Mouse (Mus musculus): ENCODE measurements at regions not wholly inside any gene's neighbourhood (a gene's known extent, or its start where the extent isn't known, plus 50 kb on each side); places are given as distances from the start of the nearest gene placed in this dataset.
"Not testable (repeated sequence)": the region's sequence is repeated elsewhere in the genome, so short reads cannot be mapped to it uniquely, and the experiment has no call there.

DNA sequence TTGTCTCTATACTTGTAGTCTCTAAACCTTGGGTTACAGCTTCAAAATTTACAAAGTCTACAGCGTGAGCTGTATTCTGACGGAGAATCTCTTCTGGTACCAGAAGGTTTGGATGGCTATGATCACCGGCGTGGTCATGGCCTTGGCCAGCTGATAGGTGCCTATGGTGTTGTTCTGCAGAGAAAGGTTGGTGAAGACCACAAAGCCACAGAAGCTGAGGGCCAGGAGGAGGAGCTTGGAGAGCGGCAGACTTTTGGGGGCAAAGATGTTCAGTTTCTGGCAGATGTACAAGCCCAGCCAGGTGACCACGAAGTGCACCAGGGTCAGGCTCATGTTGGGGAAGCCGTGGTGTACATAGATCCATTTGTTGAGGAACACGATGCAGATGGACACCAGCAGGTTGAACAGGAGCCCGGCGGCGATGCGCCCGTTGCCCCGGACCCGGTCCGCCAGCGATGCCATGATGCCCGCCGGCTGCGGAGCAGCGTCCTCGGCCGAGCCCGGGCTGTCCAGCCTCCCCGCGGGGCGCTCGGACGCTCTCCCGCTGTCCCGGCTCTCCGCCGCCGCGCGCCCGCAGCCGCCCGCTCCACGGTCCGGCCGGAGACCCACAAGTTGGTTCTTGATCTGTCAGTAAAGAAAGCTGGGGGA, 257.3 kb upstream of the Castor2 start:
- WGBS: 55% methylated on average over 15 of the region's 42 CpGs

DNA sequence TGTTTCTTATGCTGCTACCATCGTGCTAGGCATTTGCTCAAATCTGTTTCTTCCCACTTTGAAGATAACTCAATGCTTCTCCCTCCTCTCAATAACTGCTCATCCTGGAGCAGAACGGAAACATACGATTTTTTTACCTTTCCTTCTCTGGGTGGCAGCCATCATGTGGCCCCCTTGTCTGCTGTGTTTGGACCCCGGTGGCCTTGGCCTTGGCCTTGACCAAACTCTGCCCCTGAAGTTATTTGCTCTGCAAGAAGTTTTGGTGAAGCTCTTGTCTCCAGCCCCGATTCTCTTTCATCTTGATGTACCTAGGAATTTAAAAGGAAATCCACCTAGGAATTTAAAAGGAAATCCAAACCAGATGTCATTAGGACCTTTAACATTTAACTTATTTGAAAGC, 261.2 kb upstream of the Castor2 start:
- H3K9me3 ChIP-seq (ENCODE audit: control insufficient read depth, low read length): no peaks in the 10 kb centered on the region
- H3K4me1 ChIP-seq (ENCODE audit: control insufficient read depth, insufficient read depth, low read length): no peaks in the 10 kb centered on the region
- H3K4me3 ChIP-seq (ENCODE audit: low read depth, low read length): no peak overlapping the region
- H3K9ac ChIP-seq (ENCODE audit: low read length): no peak overlapping the region
- no peak overlapping the region for H3K4me2 ChIP-seq
- no peaks in the 10 kb centered on the region for H3K36me3 ChIP-seq (ENCODE audit: control insufficient read depth, insufficient read depth, low read length)
- no peak overlapping the region for H3K27ac ChIP-seq (ENCODE audit: low read depth, low read length)
- H3K27me3 ChIP-seq (ENCODE audit: control insufficient read depth, insufficient read depth, low read length): no peaks in the 10 kb centered on the region
- DNase-seq (ENCODE audit: low spot score, missing footprints) (peak; percentile 65), ATAC-seq (ENCODE audit: low FRiP score) (no peak)
- WGBS: 81% methylated on average over 5 of the region's 5 CpGs

More for the DNA sequence above, 257.3 kb upstream of the Castor2 start:
- peak overlapping the region; percentile 24; the same call in 1 of the 2 replicates for H3K4me2 ChIP-seq
- not testable (repeated sequence) for DNase-seq (ENCODE audit: low spot score, missing footprints); H3K27me3 ChIP-seq (ENCODE audit: control insufficient read depth, insufficient read depth, low read length); H3K9me3 ChIP-seq (ENCODE audit: control insufficient read depth, low read length); H3K4me3 ChIP-seq (ENCODE audit: low read depth, low read length); H3K36me3 ChIP-seq (ENCODE audit: control insufficient read depth, insufficient read depth, low read length); H3K4me1 ChIP-seq (ENCODE audit: control insufficient read depth, insufficient read depth, low read length); H3K9ac ChIP-seq (ENCODE audit: low read length); H3K27ac ChIP-seq (ENCODE audit: low read depth, low read length)
- peak; percentile 52; the same call in 1 of the 2 replicates for ATAC-seq (ENCODE audit: low FRiP score)

- 92% methylated on average over 7 of the region's 7 CpGs for WGBS
- H3K36me3 ChIP-seq (ENCODE audit: control insufficient read depth, insufficient read depth, low read length): no peaks in the 10 kb centered on the region
- no peaks in the 10 kb centered on the region for H3K4me1 ChIP-seq (ENCODE audit: control insufficient read depth, insufficient read depth, low read length)
- DNase-seq (ENCODE audit: low spot score, missing footprints) (peak; percentile 81), ATAC-seq (ENCODE audit: low FRiP score) (no peak)
- H3K9ac ChIP-seq (ENCODE audit: low read length): no peak overlapping the region
- H3K27me3 ChIP-seq (ENCODE audit: control insufficient read depth, insufficient read depth, low read length): no peaks in the 10 kb centered on the region
- H3K4me2 ChIP-seq: no peak overlapping the region
- no peak overlapping the region for H3K4me3 ChIP-seq (ENCODE audit: low read depth, low read length)
- no peaks in the 10 kb centered on the region for H3K9me3 ChIP-seq (ENCODE audit: control insufficient read depth, low read length)
- H3K27ac ChIP-seq (ENCODE audit: low read depth, low read length): no peak overlapping the region
Measured at GRCm38 (mm10) chr5:133833217-133833616, 266.3 kb upstream of the Castor2 start.

GRCm38 (mm10) chr5:133828226-133828625, 271.3 kb upstream of the Castor2 start:
- no peak overlapping the region for H3K27ac ChIP-seq (ENCODE audit: low read depth, low read length)
- H3K36me3 ChIP-seq (ENCODE audit: control insufficient read depth, insufficient read depth, low read length): no peaks in the 10 kb centered on the region
- no peak overlapping the region for H3K4me2 ChIP-seq
- no peaks in the 10 kb centered on the region for H3K27me3 ChIP-seq (ENCODE audit: control insufficient read depth, insufficient read depth, low read length)
- ATAC-seq (ENCODE audit: low FRiP score) (no peak), DNase-seq (ENCODE audit: low spot score, missing footprints) (no peak)
- H3K4me3 ChIP-seq (ENCODE audit: low read depth, low read length): no peak overlapping the region
- 91% methylated on average over 13 of the region's 13 CpGs for WGBS
- H3K4me1 ChIP-seq (ENCODE audit: control insufficient read depth, insufficient read depth, low read length): no peaks in the 10 kb centered on the region
- H3K9me3 ChIP-seq (ENCODE audit: control insufficient read depth, low read length): no peaks in the 10 kb centered on the region
- H3K9ac ChIP-seq (ENCODE audit: low read length): no peak overlapping the region

- Histone ChIP-seq H3K36me3 (ENCODE audit: control insufficient read depth, insufficient read depth, low read length) (no peaks in the 10 kb centered on the region), H3K4me2 (no peak overlapping the region), H3K9ac (ENCODE audit: low read length) (no peak overlapping the region), H3K4me3 (ENCODE audit: low read depth, low read length) (no peak overlapping the region), H3K27me3 (ENCODE audit: control insufficient read depth, insufficient read depth, low read length) (no peaks in the 10 kb centered on the region), H3K9me3 (ENCODE audit: control insufficient read depth, low read length) (no peaks in the 10 kb centered on the region), H3K4me1 (ENCODE audit: control insufficient read depth, insufficient read depth, low read length) (no peaks in the 10 kb centered on the region), H3K27ac (ENCODE audit: low read depth, low read length) (no peak overlapping the region)
- ATAC-seq (ENCODE audit: low FRiP score) (no peak), DNase-seq (ENCODE audit: low spot score, missing footprints) (no peak)
- 75% methylated on average over 3 of the region's 3 CpGs for WGBS
Measured at GRCm38 (mm10) chr5:133823871-133824270, 275.6 kb upstream of the Castor2 start.

DNA sequence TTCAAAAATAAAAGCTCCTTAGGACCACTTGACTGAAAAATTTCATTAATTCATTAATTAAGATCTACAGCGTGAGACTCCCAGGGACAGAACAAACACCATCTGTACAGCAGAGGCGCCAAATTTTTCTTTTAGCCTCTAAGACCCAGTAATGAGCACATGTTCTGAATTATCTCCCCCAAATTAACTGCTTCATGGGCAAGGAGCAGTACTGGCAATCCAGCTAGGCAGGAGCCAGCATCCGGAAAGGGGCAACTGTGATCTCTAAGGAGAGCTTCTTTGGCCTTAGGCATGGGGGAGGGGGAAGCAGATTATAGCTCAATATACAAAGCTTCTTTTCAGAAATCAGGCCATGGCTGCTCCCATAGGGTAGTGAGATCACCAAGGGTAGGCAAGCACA, 278.2 kb upstream of the Castor2 start:
- Histone ChIP-seq H3K4me3 (ENCODE audit: low read depth, low read length) (no peak overlapping the region), H3K9me3 (ENCODE audit: control insufficient read depth, low read length) (no peaks in the 10 kb centered on the region), H3K4me1 (ENCODE audit: control insufficient read depth, insufficient read depth, low read length) (no peaks in the 10 kb centered on the region), H3K4me2 (no peak overlapping the region), H3K36me3 (ENCODE audit: control insufficient read depth, insufficient read depth, low read length) (no peaks in the 10 kb centered on the region), H3K27me3 (ENCODE audit: control insufficient read depth, insufficient read depth, low read length) (no peaks in the 10 kb centered on the region), H3K27ac (ENCODE audit: low read depth, low read length) (no peak overlapping the region), H3K9ac (ENCODE audit: low read length) (no peak overlapping the region)
- DNase-seq (ENCODE audit: low spot score, missing footprints) (no peak), ATAC-seq (ENCODE audit: low FRiP score) (peak; percentile 69; the same call in 1 of the 2 replicates)
- WGBS: 50% methylated on average over 3 of the region's 3 CpGs

GRCm38 (mm10) chr5:133815462-133815861, 284.0 kb upstream of the Castor2 start:
- Histone ChIP-seq H3K9me3 (ENCODE audit: control insufficient read depth, low read length) (no peaks in the 10 kb centered on the region), H3K4me1 (ENCODE audit: control insufficient read depth, insufficient read depth, low read length) (0 out of 2 replicates have a peak, but pooled peaks cover 2% of the 10 kb centered on the region), H3K9ac (ENCODE audit: low read length) (no peak overlapping the region), H3K36me3 (ENCODE audit: control insufficient read depth, insufficient read depth, low read length) (no peaks in the 10 kb centered on the region), H3K27ac (ENCODE audit: low read depth, low read length) (no peak overlapping the region), H3K27me3 (ENCODE audit: control insufficient read depth, insufficient read depth, low read length) (no peaks in the 10 kb centered on the region; the same call in 1 of the 2 replicates), H3K4me3 (ENCODE audit: low read depth, low read length) (no peak overlapping the region), H3K4me2 (no peak overlapping the region)
- 85% methylated on average over 5 of the region's 5 CpGs for WGBS
- no peak for ATAC-seq (ENCODE audit: low FRiP score)
- no peak for DNase-seq (ENCODE audit: low spot score, missing footprints)

DNA sequence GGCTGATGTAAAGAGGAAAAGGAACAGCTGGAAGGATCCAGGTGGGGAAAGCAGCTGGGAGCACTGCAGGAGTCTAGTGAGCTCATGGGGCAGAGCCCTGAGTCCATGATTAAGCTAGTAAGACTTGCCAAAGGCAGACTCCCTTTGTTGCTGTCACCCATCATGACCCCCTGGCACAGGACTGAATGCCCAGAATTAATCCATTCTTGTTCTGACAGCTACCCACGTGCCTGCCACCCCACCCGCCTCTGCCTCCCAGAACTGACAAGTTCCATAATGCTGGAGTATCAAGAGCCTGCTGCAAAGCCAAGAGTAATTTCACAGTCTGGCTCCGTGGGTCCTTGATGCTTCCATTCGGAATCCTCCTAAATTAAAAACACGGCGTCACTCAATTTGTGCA, 285.1 kb upstream of the Castor2 start:
- no peaks in the 10 kb centered on the region for H3K9me3 ChIP-seq (ENCODE audit: control insufficient read depth, low read length)
- ATAC-seq (ENCODE audit: low FRiP score) (0 out of 2 replicates have a peak, but pooled peaks have one; percentile 16), DNase-seq (ENCODE audit: low spot score, missing footprints) (no peak)
- 44% methylated on average over 6 of the region's 6 CpGs for WGBS
- no peak overlapping the region for H3K9ac ChIP-seq (ENCODE audit: low read length)
- no peaks in the 10 kb centered on the region; the same call in 1 of the 2 replicates for H3K27me3 ChIP-seq (ENCODE audit: control insufficient read depth, insufficient read depth, low read length)
- H3K36me3 ChIP-seq (ENCODE audit: control insufficient read depth, insufficient read depth, low read length): no peaks in the 10 kb centered on the region
- no peak overlapping the region for H3K4me2 ChIP-seq
- no peak overlapping the region for H3K27ac ChIP-seq (ENCODE audit: low read depth, low read length)
- no peak overlapping the region for H3K4me3 ChIP-seq (ENCODE audit: low read depth, low read length)
- H3K4me1 ChIP-seq (ENCODE audit: control insufficient read depth, insufficient read depth, low read length): 0 out of 2 replicates have a peak, but pooled peaks cover 2% of the 10 kb centered on the region

- no peaks in the 10 kb centered on the region; the same call in 1 of the 2 replicates for H3K27me3 ChIP-seq (ENCODE audit: control insufficient read depth, insufficient read depth, low read length)
- no peak overlapping the region for H3K4me2 ChIP-seq
- no peak overlapping the region for H3K4me3 ChIP-seq (ENCODE audit: low read depth, low read length)
- 60% methylated on average over 6 of the region's 6 CpGs for WGBS
- DNase-seq (ENCODE audit: low spot score, missing footprints): no peak
- H3K9me3 ChIP-seq (ENCODE audit: control insufficient read depth, low read length): no peaks in the 10 kb centered on the region
- no peak for ATAC-seq (ENCODE audit: low FRiP score)
- no peak overlapping the region for H3K27ac ChIP-seq (ENCODE audit: low read depth, low read length)
- H3K36me3 ChIP-seq (ENCODE audit: control insufficient read depth, insufficient read depth, low read length): no peaks in the 10 kb centered on the region
- H3K4me1 ChIP-seq (ENCODE audit: control insufficient read depth, insufficient read depth, low read length): peaks cover 2% of the 10 kb centered on the region; the same call in 1 of the 2 replicates
- no peak overlapping the region for H3K9ac ChIP-seq (ENCODE audit: low read length)
Measured at GRCm38 (mm10) chr5:133812216-133812615, 287.3 kb upstream of the Castor2 start.
